In genomic region chr8:87105106-87105505, GRCm38 (mm10) we compare ENCODE assay signal across 22 mouse cellular contexts.
DNase-seq lines count a peak whose midpoint lies in the region; ATAC-seq and TF ChIP-seq lines count a peak whose summit lies in the region.
"Had no signal": no experiment of that assay in that cellular context is flagged by ENCODE, and none has a peak within 500 bp of the region (broad histone marks: within the 10 kb centered on the region; RNA-seq: fewer than 3 reads in every experiment).

No protein-coding gene starts in this region.

- no peaks in the 10 kb centered on the region for H3K9me3 ChIP-seq in hindbrain, postnatal 0 days (ENCODE audit: low read length)
- H3K9me3 ChIP-seq in hindbrain, embryonic 13.5 days, result no peaks in the 10 kb centered on the region
- no peaks in the 10 kb centered on the region for H3K9me3 ChIP-seq in midbrain, embryonic 10.5 days (replicated peaks)
- no peaks in the 10 kb centered on the region for H3K9me3 ChIP-seq in midbrain, embryonic 16.5 days (replicated peaks; ENCODE audit: control insufficient read depth, low read length, poor library complexity, severe bottlenecking)
- H3K9me3 ChIP-seq in midbrain, postnatal 0 days (ENCODE audit: low read length), result no peaks in the 10 kb centered on the region
- H3K9me3 ChIP-seq: embryonic facial prominence, embryonic 15.5 days; heart, embryonic 10.5 days; hindbrain, embryonic 12.5 days; intestine, embryonic 15.5 days; limb, embryonic 12.5 days; liver, embryonic 13.5 days had no signal

- H3K27me3 ChIP-seq in hindbrain, postnatal 0 days (ENCODE audit: insufficient read depth, low read length), result no peaks in the 10 kb centered on the region
- no peaks in the 10 kb centered on the region for H3K27me3 ChIP-seq in hindbrain, embryonic 13.5 days
- H3K27me3 ChIP-seq in midbrain, embryonic 10.5 days (ENCODE audit: low read depth, poor library complexity, severe bottlenecking), result no peaks in the 10 kb centered on the region; the same call in 1 of the 2 replicates
- no peaks in the 10 kb centered on the region for H3K27me3 ChIP-seq in midbrain, embryonic 16.5 days (ENCODE audit: control insufficient read depth, insufficient read depth, low read depth, low read length)
- H3K27me3 ChIP-seq in midbrain, postnatal 0 days (ENCODE audit: insufficient read depth, low read length), result no peaks in the 10 kb centered on the region
- H3K27me3 ChIP-seq: embryonic facial prominence, embryonic 15.5 days; hindbrain, embryonic 12.5 days; intestine, embryonic 15.5 days; liver, embryonic 13.5 days had no signal

- no peak overlapping the region for H3K4me2 ChIP-seq in hindbrain, postnatal 0 days (ENCODE audit: low read depth, low read length)
- no peak overlapping the region for H3K4me2 ChIP-seq in hindbrain, embryonic 13.5 days
- H3K4me2 ChIP-seq in midbrain, embryonic 16.5 days (ENCODE audit: low read length), result no peak overlapping the region
- no peak overlapping the region for H3K4me2 ChIP-seq in midbrain, postnatal 0 days (ENCODE audit: low read depth, low read length, poor library complexity, severe bottlenecking)
- H3K4me2 ChIP-seq: embryonic facial prominence, embryonic 15.5 days; hindbrain, embryonic 12.5 days; intestine, embryonic 15.5 days; limb, embryonic 12.5 days; liver, embryonic 13.5 days; lung, embryonic 14.5 days had no signal

- no peak for ATAC-seq in hindbrain, postnatal 0 days
- ATAC-seq in hindbrain, embryonic 13.5 days (ENCODE audit: low FRiP score), result no peak
- ATAC-seq in midbrain, embryonic 16.5 days, result no peak
- no peak; the same call in 1 of the 2 replicates for ATAC-seq in midbrain, postnatal 0 days (ENCODE audit: low FRiP score)
- ATAC-seq: intestine, embryonic 15.5 days had no signal

- no peak overlapping the region for H3K9ac ChIP-seq in hindbrain, postnatal 0 days (replicated peaks; ENCODE audit: low read length)
- no peak overlapping the region for H3K9ac ChIP-seq in hindbrain, embryonic 13.5 days
- no peak overlapping the region for H3K9ac ChIP-seq in midbrain, embryonic 16.5 days (ENCODE audit: low read depth, low read length)
- no peak overlapping the region for H3K9ac ChIP-seq in midbrain, postnatal 0 days (replicated peaks; ENCODE audit: low read length, poor library complexity, severe bottlenecking)
- H3K9ac ChIP-seq: embryonic facial prominence, embryonic 15.5 days; hindbrain, embryonic 12.5 days; intestine, embryonic 15.5 days; limb, embryonic 12.5 days; liver, embryonic 13.5 days; lung, embryonic 14.5 days had no signal

- H3K4me3 ChIP-seq in hindbrain, postnatal 0 days (ENCODE audit: low read length), result no peak overlapping the region
- no peak overlapping the region for H3K4me3 ChIP-seq in hindbrain, embryonic 13.5 days
- no peak overlapping the region for H3K4me3 ChIP-seq in midbrain, embryonic 10.5 days
- no peak overlapping the region for H3K4me3 ChIP-seq in midbrain, embryonic 16.5 days (ENCODE audit: low read depth, low read length)
- no peak overlapping the region for H3K4me3 ChIP-seq in midbrain, postnatal 0 days (ENCODE audit: low read depth, low read length)
- H3K4me3 ChIP-seq: embryonic facial prominence, embryonic 15.5 days; heart, embryonic 10.5 days; hindbrain, embryonic 12.5 days; intestine, embryonic 15.5 days; limb, embryonic 12.5 days; liver, embryonic 13.5 days; myocyte had no signal

- H3K36me3 ChIP-seq in hindbrain, postnatal 0 days (ENCODE audit: insufficient read depth, low read length), result no peaks in the 10 kb centered on the region
- H3K36me3 ChIP-seq in hindbrain, embryonic 13.5 days, result no peaks in the 10 kb centered on the region
- H3K36me3 ChIP-seq in midbrain, embryonic 10.5 days, result no peaks in the 10 kb centered on the region
- no peaks in the 10 kb centered on the region for H3K36me3 ChIP-seq in midbrain, embryonic 16.5 days (ENCODE audit: control insufficient read depth, insufficient read depth, low read length)
- H3K36me3 ChIP-seq in midbrain, postnatal 0 days (ENCODE audit: insufficient read depth, low read length), result no peaks in the 10 kb centered on the region
- H3K36me3 ChIP-seq: embryonic facial prominence, embryonic 15.5 days; heart, embryonic 10.5 days; hindbrain, embryonic 12.5 days; intestine, embryonic 15.5 days; limb, embryonic 12.5 days; liver, embryonic 13.5 days had no signal

- peak; percentile 37 for DNase-seq in hindbrain, postnatal 0 days (ENCODE audit: low spot score)
- DNase-seq in midbrain, embryonic 10.5 days (ENCODE audit: low spot score), result no peak
- peak; percentile 78 for DNase-seq in brain, adult 2 months (ENCODE audit: low read depth, low spot score)
- peak; percentile 34 for DNase-seq in midbrain, postnatal 0 days (ENCODE audit: low spot score)
- no peak for DNase-seq in thymus, adult 18-20 months
- DNase-seq: adrenal gland, postnatal 36 days; cerebellum, adult 2 months; cerebellum, postnatal 36 days; kidney, postnatal 4 days; layer of hippocampus, postnatal 36 days; liver, embryonic 13.5 days; lung, embryonic 14.5 days; lung, postnatal 36 days; thymus, adult 2 months had no signal

- WGBS in hindbrain, postnatal 0 days, result 48% methylated on average over 7 of the region's 7 CpGs
- WGBS in hindbrain, embryonic 13.5 days, result 52% methylated on average over 7 of the region's 7 CpGs
- 67% methylated on average over 7 of the region's 7 CpGs for WGBS in midbrain, embryonic 10.5 days
- 29% methylated on average over 7 of the region's 7 CpGs for WGBS in midbrain, embryonic 16.5 days
- WGBS in midbrain, postnatal 0 days, result 24% methylated on average over 7 of the region's 7 CpGs

- no peak for TF ChIP-seq CTCF in hindbrain, postnatal 0 days (IDR thresholded peaks at IDR 0.05; ENCODE audit: low read depth)
- no peak for TF ChIP-seq CTCF in midbrain, postnatal 0 days (IDR thresholded peaks at IDR 0.05)

- no peak overlapping the region for H3K27ac ChIP-seq in hindbrain, postnatal 0 days
- no peak overlapping the region for H3K27ac ChIP-seq in hindbrain, embryonic 13.5 days
- H3K27ac ChIP-seq in midbrain, embryonic 10.5 days (replicated peaks), result peak overlapping the region; percentile 63; the same call in 1 of the 2 replicates
- H3K27ac ChIP-seq in midbrain, embryonic 16.5 days (ENCODE audit: low read length), result no peak overlapping the region
- no peak overlapping the region for H3K27ac ChIP-seq in midbrain, postnatal 0 days (ENCODE audit: low read depth, low read length)
- H3K27ac ChIP-seq: embryonic facial prominence, embryonic 15.5 days; heart, embryonic 10.5 days; hindbrain, embryonic 12.5 days; intestine, embryonic 15.5 days; limb, embryonic 12.5 days; liver, embryonic 13.5 days had no signal

- H3K4me1 ChIP-seq in hindbrain, postnatal 0 days (ENCODE audit: insufficient read depth, low read length), result no peaks in the 10 kb centered on the region
- peaks cover 13% of the 10 kb centered on the region; the same call in 1 of the 2 replicates for H3K4me1 ChIP-seq in hindbrain, embryonic 13.5 days (replicated peaks)
- H3K4me1 ChIP-seq in midbrain, embryonic 10.5 days, result peaks cover 13% of the 10 kb centered on the region
- peaks cover 8% of the 10 kb centered on the region; the same call in 1 of the 2 replicates for H3K4me1 ChIP-seq in midbrain, embryonic 16.5 days (ENCODE audit: control insufficient read depth, insufficient read depth, low read length)
- H3K4me1 ChIP-seq in midbrain, postnatal 0 days (ENCODE audit: insufficient read depth, low read length), result 0 out of 2 replicates have a peak, but pooled peaks cover 2% of the 10 kb centered on the region
- H3K4me1 ChIP-seq: embryonic facial prominence, embryonic 15.5 days; heart, embryonic 10.5 days; intestine, embryonic 15.5 days; limb, embryonic 12.5 days; liver, embryonic 13.5 days had no signal

Comparison
In these comparisons a context has a peak if more than half of its experiments do, and no peak if none do; other contexts are left out.
1. DNase-seq: peak in hindbrain, postnatal 0 days (single experiment), brain, adult 2 months (single experiment) and midbrain, postnatal 0 days (single experiment); none in midbrain, embryonic 10.5 days (single experiment) and thymus, adult 18-20 months (0 of 2).